Mouse (Mus musculus) cerebellum, postnatal 4 days (tissue): ENCODE results near the gene Eif4e3.
A peak's percentile ranks its signal among the peaks of the same experiment; 100 is the strongest.

ENCODE experiments used
- DNase-seq, 2 experiments: peaks; one replicate each; pipeline ENCODE4 v3.0.0; 2022; ENCODE audit warnings: low spot score in 2 of 2, mixed read lengths in 1 of 2

Gene Eif4e3

DNA sequence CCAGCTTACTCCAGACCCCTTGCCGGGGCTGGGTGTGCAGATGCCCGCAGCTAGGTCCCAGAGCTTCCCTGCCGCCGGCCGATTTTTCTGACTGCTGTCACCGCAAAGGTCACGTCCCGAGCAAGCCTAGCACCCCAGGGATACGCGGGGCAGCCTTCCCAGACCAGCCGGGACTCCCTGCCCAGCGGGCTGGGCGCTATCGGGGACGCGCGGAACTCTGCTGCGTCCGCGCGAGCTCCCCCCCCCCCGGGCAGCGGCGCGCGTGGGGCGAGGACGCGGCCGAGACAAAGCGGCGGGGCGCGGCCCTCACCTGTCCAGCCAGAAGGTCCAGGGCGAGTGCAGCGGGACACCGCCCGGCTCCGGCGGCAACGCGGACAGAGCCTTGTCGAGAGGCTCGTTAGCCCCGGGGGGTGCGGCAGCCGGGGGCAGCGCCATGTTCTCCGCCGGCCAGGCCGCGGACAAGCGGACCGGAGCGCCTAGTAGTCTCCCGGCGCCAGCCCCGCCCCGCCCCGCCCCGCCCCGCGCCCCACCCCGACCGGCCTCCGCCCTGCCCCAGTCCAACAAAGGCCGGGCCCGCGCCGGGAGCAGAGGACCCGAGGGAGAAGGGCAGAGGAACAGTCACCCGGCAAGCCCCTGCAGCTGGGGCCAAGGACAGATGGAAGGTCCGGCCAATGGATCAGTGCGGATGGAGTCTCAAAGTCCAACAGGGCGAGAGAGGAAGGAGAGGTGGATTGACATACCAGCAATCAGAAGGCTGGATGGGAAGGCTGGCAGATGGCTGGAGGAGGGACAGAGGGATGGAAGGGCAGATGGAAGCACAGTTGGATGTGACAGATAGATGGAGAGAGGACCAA is at the start of gene Eif4e3, which contains the start of gene Gm20696:
Gene Eif4e3, minus strand, starts transcription at position 454 of the 854 bp plus-strand sequence.
Gene Gm20696, minus strand, starts transcription at position 480 of the 854 bp plus-strand sequence.
- peak in 1 of 2 experiments; percentile 71 for DNase-seq

DNA sequence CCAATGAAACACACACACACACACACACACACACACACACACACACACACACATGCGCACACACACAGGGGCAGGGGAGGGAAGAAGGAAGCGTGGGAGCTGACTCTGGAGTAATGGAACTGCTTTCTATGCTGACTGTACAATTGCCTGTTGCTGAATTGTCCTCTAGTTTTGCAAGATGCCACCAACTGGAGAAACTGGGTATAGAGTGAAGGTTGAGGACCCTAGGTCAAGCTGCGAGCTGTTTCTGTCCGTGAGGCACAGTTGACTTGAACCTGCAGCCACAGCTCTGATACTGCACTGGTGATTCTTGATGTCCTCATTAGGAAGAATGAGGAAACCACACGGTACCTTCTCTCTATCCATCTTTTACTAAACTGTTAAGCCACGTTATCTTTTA is 49.3 kb upstream of the Eif4e3 start:
- DNase-seq, result no peak

DNA sequence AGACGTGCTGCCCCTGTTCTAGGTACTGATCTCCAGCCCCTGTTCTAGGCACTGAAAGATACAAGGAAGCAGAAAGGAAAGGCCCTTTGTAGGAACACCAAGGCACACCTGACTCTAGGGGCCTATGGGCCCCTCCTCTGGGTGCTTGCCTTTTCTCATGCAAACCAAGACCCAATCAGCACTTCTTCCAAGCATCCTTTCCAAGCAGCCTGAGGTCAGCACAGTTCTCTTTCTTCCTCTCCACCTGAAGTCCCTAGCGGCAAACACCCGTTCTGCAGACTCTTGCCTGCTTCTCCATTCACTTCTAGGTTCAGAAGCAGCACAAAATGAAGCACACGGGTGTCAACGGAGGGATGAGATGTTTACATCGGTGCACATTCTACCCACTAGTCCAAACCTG is 48.6 kb upstream of the Eif4e3 start:
- DNase-seq, result no peak

DNA sequence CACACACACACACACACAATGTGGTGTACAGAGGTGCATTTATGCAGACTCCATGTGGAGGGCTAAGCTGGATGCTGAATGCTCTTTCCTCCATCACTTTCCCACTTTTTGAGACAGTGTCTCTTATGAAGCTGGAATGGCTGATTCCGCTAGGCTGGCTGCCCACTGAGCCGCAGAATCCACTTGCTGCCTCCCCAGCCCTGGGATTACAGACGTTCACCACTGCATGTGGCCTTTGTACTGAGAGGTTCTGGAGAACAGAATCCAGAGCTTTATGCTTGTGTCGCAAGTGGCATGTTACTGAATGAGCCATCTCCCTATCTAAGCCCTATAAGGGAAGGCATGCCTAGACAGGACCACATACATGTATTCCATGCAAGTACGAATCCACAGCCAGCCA is 46.7 kb upstream of the Eif4e3 start:
- DNase-seq, result no peak

DNA sequence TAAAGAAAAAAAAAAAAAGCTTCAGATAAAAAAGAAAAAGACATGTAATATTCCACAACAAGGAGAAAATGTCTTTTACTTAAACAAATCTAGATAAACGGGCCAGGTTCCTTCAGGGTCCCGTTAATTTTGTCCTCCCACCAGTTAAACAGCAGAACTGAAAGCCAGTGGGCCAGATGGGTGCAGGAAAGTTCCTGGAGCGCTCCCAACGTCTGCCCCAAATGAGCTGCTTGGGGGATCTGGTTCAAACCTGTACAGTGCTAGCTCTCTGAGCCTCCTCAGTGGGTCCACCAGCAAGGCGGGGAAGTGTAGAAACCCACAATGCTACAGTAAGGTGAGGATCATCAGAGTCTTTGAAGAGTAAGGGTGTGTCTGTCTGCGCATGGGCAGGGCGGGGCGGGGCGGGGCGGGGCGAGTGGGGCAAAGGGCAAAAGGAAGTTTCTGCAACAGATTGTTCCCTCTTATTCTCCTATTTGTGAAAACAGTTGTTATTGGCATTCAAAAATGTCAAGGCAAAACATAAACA is 45.1 kb upstream of the Eif4e3 start:
- DNase-seq, result no peak

DNA sequence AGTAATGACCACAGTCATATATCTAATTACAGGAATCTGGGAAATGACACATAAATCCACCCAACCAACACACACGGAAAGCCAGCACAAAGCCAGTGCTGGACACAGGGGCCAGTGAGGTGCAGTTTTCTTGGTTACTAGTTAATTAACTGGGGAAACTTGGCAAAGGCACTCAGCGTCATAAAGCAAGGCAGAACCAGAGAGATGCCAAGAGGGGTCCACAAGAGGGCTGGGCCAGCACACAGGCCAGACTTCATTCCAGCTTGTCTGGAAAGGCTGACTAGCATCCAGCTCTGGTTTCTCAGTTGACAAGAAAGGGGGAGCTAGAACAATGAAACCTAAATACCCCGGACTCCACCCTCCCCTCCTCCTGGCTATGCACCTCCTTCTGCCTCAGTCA is 33.9 kb upstream of the Eif4e3 start:
- DNase-seq, result no peak

DNA sequence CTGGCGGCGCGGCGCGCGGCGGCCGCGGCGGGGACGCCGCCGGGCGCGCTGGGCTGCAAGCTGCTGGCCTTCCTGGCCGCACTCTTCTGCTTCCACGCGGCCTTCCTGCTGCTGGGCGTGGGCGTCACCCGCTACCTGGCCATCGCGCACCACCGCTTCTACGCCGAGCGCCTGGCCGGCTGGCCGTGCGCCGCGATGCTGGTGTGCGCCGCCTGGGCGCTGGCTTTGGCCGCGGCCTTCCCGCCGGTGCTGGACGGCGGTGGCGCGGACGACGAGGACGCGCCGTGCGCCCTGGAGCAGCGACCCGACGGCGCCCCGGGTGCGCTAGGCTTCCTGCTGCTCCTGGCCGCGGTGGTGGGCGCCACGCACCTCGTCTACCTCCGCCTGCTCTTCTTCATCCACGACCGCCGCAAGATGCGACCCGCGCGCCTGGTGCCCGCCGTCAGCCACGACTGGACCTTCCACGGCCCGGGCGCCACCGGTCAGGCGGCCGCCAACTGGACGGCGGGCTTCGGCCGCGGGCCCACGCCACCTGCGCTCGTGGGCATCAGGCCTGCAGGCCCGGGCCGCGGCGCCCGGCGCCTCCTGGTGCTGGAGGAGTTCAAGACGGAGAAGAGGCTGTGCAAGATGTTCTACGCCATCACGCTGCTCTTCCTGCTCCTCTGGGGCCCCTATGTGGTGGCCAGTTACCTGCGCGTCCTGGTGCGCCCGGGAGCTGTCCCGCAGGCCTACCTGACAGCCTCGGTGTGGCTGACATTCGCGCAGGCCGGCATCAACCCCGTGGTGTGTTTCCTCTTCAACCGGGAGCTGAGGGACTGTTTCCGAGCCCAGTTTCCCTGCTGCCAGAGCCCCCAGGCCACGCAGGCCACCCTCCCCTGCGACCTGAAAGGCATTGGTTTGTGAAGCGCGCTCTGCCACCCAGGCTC is 26.6 kb upstream of the Eif4e3 start:
- peak in 1 of 2 experiments; percentile 52 for DNase-seq

DNA sequence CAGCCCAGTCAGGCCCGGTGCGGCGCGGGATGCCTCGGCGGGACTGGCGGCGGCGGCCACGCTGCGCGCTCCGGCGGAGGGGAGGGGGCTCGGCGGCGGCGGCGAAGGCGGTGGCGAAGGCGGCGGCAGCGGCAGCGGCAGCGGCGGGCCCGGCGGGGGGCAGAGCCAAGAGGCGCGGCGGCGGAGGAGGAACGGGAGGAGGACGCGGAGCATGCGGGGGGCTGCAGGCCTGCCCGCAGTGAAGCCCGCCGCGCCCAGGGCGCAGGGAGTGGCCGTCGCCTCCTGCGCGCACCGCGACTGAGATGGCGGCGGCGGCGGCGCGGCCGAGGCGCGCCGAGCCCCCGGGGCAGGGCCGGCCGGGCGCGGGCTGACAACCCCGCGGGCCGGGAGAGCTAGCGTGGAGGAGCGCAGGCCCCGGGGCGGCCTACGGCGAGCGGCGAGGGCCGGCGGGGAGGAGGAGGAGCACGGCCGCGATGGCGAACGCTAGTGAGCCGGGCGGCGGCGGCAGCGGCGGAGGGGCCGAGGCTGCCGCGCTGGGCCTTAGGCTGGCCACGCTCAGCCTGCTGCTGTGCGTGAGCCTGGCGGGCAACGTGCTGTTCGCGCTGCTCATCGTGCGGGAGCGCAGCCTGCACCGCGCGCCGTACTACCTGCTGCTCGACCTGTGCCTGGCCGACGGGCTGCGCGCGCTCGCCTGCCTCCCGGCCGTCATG is 25.8 kb upstream of the Eif4e3 start, which contains the start of gene Gpr27:
Gene Gpr27, plus strand, starts transcription at position 474 of the 710 bp plus-strand sequence.
- peak; percentile 38 to 57 for DNase-seq

DNA sequence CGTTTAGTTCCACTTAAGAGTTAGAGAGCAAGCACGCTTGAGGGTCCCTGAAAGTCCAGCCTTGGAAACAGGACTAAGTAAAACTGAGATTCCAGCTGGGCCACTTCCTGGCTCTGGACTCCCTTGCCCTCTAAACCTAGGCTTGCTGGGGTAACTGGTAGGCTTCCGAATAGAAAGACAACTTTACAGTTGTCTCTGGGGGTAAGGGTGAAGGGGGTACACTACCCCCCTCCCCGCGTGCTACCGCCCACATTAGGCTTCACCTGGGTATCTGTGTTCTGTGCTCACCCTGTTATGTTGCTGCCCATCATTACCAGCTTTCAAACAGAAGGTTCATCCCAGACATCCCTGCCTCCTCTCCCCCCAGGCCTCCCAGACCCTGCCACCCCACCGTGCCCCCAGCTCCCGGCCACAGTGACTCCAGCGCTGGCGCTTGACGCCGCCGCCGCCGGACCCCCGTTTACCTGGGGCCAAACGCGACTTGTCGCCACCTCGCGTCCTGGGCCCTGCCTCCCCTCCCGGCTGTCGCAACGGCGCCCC is 25.2 kb upstream of the Eif4e3 start:
- DNase-seq, result no peak

DNA sequence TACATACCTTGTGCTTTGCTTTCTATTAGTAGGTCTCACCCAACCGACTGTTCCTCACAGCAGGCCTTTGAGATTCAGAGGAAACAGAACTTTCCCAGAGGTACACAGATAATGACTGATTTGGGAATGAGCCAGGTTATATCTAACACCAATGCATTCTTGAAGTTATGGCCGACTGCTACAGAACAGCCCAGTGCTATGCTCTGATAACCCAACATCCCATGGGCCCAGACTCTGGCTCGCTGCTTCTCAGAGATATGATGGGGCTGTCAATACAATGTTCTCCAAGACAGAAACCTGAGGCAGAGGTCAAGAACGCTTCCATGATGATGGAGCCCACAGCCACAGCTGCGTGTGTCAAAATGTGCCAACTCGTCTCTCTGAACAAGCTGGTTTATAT is 21.9 kb upstream of the Eif4e3 start:
- DNase-seq, result no peak

DNA sequence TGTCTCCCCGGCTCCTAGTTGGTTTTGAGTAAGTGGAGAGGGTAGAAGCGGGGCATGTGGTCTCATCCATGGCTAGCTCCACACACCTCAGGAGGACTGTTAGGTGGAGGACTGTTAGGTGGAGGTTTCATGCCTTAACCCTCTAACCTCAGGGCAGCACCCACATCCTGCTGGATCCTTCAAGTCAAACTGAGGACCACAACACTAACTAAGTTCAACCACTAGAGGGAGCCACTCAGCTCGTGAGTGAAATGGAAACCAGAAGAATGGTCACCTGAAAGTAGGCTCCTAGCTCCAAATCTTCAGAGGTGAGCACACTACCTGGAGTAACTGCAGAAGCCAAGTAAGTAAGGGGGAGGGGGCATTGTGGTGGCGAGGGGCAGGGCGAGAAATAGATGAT is 18.3 kb upstream of the Eif4e3 start:
- no peak for DNase-seq

DNA sequence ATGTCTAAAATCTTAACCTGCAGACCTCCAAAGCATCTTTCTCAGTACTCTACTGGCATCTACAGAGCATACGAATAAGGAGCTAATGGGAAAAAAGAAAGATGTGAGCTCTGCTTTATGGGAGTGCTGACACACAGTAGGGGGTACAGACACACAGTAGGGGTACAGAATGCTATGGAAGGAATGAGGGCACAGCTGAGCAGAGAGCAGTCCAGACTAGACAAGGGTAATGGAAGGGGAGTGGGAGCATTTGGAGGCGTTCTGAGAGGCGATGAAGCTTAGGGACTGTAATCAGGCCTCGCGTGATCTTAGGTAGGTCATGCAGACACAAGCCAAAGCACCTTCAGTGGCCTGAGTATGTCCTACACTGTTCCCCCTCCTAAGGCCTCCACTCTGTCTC is 17.4 kb upstream of the Eif4e3 start:
- no peak for DNase-seq

DNA sequence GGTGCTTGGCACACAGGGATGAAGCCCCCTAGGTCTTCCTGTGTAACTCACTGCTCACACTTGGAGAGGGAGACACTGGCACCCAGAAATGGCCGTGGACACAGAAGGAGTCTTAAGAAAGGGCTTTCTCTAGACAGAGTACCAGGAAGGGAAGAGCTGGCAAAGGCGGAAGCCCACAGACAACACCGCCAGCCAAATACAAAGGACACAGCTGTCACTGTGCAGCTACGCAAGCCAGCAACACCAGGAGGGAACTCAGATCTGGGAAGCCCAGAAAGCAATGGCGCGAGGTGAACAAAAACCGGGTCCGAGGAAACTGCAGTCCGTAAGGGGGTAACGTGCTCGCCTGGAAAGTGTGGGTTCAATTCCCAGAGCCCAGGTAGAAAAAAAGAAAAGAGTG is 11.5 kb upstream of the Eif4e3 start:
- peak in 1 of 2 experiments; percentile 37 for DNase-seq

DNA sequence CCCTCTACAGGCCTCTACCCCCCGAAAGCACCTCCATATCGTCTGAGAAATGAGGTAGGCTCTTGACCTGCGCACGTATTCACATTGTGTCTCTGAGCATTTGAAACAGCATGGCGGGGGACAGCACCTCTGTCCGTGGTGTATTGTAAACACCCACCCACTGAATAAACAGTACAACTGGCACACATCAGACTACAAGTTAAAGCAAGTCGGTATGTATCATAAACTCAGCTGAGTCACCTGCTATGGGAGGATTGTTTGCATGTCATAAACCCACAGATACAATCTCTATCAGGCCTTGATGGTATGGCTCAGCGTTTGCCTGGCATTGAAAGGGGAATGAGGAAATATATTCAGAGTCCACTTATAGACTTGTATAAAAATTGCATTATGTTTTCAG is 10.8 kb upstream of the Eif4e3 start:
- no peak for DNase-seq

DNA sequence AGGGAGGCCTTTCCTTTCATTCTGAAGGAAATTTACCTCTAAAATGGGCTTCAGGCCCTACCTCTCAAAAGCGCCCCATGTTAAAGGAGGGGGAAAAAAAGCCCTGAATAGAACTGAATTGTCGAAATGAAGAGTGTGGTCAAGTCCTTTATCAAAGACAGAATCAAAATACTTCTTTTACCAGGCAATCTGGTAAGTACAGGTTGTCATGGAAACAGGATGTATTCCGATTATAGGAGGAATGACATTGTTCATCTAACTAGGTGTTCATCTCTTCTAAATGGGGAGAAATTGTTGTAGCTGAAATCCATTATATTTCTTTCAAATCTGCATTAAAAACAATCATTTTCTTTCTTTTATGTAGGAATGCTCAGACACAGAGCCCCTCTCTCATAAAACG is 7.9 kb upstream of the Eif4e3 start:
- no peak for DNase-seq

DNA sequence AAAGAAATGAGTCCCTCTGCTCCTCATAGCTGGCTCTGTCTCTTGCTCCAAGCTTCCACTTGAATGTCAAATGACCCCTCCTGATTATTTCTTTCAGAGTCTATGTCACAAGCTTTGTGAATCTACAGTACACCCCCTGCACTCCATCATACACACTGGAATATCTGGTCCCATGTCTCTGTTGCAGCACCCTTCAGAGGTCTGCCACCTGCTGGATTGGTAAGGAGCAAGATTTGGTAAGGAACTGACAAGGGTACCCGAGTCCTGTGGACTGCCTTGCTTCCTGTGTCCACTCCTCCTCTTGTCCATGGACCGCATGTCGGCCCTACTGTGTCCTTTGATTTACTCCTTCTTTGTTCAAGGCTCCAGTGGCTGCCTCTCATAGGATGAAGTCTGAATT is 5.2 kb upstream of the Eif4e3 start:
- no peak for DNase-seq

DNA sequence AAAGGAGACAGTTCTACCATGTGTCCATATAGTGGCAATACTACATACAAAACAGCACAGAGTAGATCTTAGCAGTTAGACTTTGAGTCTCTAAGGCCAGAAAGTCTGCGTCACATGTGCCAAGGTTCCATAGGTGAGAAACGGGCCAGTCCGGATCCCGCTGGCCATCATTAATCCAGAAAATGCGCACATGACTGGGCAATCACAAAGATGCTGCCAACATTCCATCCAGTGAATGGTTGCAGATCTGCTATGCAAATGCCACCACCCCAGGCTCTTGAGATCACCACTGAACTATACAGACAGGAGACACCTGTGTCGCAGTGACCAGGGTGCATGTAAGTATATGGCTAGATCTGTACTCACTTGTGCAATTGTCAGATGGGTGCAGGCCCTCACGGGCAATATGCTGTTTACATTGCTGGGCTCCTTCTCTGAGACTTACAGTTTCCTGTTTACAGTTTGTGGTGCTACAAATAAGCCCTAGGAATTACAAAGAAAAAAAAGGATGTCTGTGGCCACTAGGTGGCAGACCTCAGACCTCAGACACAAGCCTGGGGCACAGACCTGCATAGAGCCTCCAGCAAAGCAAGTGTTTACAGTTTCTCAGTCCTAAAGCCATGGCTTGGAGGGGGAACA is 4.0 kb upstream of the Eif4e3 start:
- DNase-seq, result peak in 1 of 2 experiments; percentile 60

DNA sequence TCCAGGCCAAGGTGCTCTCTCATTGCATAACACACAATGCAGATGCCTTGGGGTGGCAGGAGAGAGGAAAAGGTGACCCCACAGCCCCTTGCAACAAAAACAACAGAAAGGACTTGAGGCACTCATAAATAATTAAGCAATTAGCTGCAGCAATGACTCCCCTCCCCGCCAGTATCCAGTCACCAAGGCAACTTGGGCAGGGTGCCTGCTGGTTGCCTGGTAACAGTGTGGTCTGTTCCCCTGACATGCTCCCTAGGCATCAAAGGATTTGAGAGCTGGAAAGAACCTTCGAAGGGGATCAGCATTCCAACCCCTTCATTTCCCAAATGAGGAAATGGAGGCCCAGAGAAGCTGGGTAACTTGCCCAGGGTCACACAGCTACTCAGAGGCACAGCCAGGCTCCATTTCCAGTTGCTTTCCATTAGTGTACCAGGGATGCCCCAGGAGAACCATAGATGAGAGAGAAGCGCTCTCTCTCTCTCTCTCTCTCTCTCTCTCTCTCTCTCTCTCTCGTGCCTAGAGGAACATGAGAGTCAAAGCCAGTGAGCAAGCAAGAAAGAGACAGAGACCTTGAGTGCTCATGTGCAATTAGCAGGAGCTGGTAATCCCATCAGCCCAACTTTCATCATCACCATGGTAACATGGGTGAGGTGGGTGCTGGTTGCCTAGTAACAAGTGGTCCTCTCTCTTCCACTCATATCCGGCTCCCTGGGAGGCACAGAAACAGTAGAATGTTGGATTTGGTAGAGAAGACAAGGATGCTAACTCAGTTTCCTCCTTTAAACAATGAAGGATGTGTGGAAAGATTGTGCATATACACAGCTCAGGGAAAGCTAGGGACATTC is 3.1 kb upstream of the Eif4e3 start:
- peak; percentile 55 to 82 for DNase-seq

DNA sequence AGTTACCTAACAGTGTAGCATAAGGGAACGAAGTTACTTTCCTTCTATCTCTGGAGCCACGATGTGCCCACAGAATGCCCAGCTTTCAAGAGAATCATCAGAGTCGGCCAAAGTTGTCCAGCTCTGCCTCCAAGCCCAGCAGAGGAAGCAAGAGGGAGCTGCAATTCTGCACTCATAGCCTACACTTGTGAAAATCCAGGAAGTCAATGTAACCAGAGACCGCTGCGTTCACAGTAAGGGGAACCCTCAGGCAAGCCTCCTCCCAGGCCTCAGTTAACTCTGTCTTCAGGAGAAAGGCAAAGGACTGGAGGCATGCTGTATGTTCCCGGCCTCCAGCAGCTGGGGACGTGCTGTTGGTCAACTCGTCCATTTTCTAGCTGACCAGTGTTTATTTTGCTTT is 719 bp upstream of the Eif4e3 start:
- DNase-seq, result peak in 1 of 2 experiments; percentile 22
